ENCODE assay signal across 18 mouse cellular contexts in genomic region chr11:82032136-82032535, GRCm38 (mm10). TPM values are rescaled to one million over a fixed set of nuclear protein-coding genes. Genes with fewer than 3 reads are reported as not detected.
DNase-seq lines count a peak whose midpoint lies in the region; ATAC-seq and TF ChIP-seq lines count a peak whose summit lies in the region.
"Had no signal": no experiment of that assay in that cellular context is flagged by ENCODE, and none has a peak within 500 bp of the region (broad histone marks: within the 10 kb centered on the region; RNA-seq: fewer than 3 reads in every experiment).

No protein-coding gene starts in this region.

- ATAC-seq in heart, embryonic 11.5 days (replicated peaks; ENCODE audit: insufficient number of reproducible peaks, low FRiP score, low TSS enrichment), result no peak
- ATAC-seq in kidney, embryonic 15.5 days (replicated peaks; ENCODE audit: low FRiP score), result no peak
- ATAC-seq in heart, postnatal 0 days (ENCODE audit: insufficient read depth, low read depth), result no peak

- H3K9ac ChIP-seq in heart, embryonic 11.5 days (ENCODE audit: low read depth, low read length), result no peak overlapping the region
- H3K9ac ChIP-seq in kidney, embryonic 15.5 days, result no peak overlapping the region
- H3K9ac ChIP-seq in heart, postnatal 0 days (replicated peaks; ENCODE audit: low read depth, low read length), result no peak overlapping the region

- no peaks in the 10 kb centered on the region for H3K27me3 ChIP-seq in heart, embryonic 11.5 days (ENCODE audit: control insufficient read depth, insufficient read depth, low read length)
- no peaks in the 10 kb centered on the region for H3K27me3 ChIP-seq in kidney, embryonic 15.5 days
- H3K27me3 ChIP-seq in heart, postnatal 0 days (ENCODE audit: control insufficient read depth, insufficient read depth, low read length), result no peaks in the 10 kb centered on the region

- TF ChIP-seq EP300 in heart, postnatal 0 days (IDR thresholded peaks at IDR 0.05; ENCODE audit: low read depth), result no peak

- H3K9me3 ChIP-seq in heart, embryonic 11.5 days (replicated peaks; ENCODE audit: control insufficient read depth, low read length), result no peaks in the 10 kb centered on the region
- H3K9me3 ChIP-seq in kidney, embryonic 15.5 days (replicated peaks), result no peaks in the 10 kb centered on the region
- H3K9me3 ChIP-seq in heart, postnatal 0 days (replicated peaks; ENCODE audit: control insufficient read depth, low read length), result no peaks in the 10 kb centered on the region
- H3K9me3 ChIP-seq: forebrain, embryonic 10.5 days; hindbrain, embryonic 10.5 days; midbrain, embryonic 10.5 days had no signal

- peaks cover 12% of the 10 kb centered on the region for H3K4me1 ChIP-seq in heart, embryonic 11.5 days (ENCODE audit: control insufficient read depth, insufficient read depth, low read length)
- H3K4me1 ChIP-seq in kidney, embryonic 15.5 days, result peaks cover 20% of the 10 kb centered on the region; the same call in 1 of the 2 replicates
- 0 out of 2 replicates have a peak, but pooled peaks cover 4% of the 10 kb centered on the region for H3K4me1 ChIP-seq in heart, postnatal 0 days (ENCODE audit: control insufficient read depth, insufficient read depth)

- no peak overlapping the region for H3K4me3 ChIP-seq in heart, embryonic 11.5 days (ENCODE audit: low read depth, low read length)
- H3K4me3 ChIP-seq in kidney, embryonic 15.5 days (replicated peaks), result no peak overlapping the region
- no peak overlapping the region for H3K4me3 ChIP-seq in heart, postnatal 0 days (ENCODE audit: low read depth, low read length)
- H3K4me3 ChIP-seq: forebrain, embryonic 10.5 days; hindbrain, embryonic 10.5 days; left cerebral cortex, adult 2 months; midbrain, embryonic 10.5 days had no signal

- no peak for TF ChIP-seq CTCF in heart, postnatal 0 days (IDR thresholded peaks at IDR 0.05; ENCODE audit: low read depth)

- H3K36me3 ChIP-seq in heart, embryonic 11.5 days (ENCODE audit: control insufficient read depth, insufficient read depth, low read length), result no peaks in the 10 kb centered on the region
- no peaks in the 10 kb centered on the region for H3K36me3 ChIP-seq in kidney, embryonic 15.5 days
- no peaks in the 10 kb centered on the region for H3K36me3 ChIP-seq in heart, postnatal 0 days (replicated peaks; ENCODE audit: control insufficient read depth, insufficient read depth, low read length)
- H3K36me3 ChIP-seq: forebrain, embryonic 10.5 days; hindbrain, embryonic 10.5 days; midbrain, embryonic 10.5 days had no signal

- H3K4me2 ChIP-seq in heart, embryonic 11.5 days, result no peak overlapping the region
- H3K4me2 ChIP-seq in kidney, embryonic 15.5 days, result no peak overlapping the region
- no peak overlapping the region for H3K4me2 ChIP-seq in heart, postnatal 0 days (ENCODE audit: low read depth, low read length)

- peak overlapping the region; percentile 68 for H3K27ac ChIP-seq in heart, embryonic 11.5 days (ENCODE audit: low read depth, low read length)
- H3K27ac ChIP-seq in kidney, embryonic 15.5 days, result peak overlapping the region; percentile 64
- H3K27ac ChIP-seq in heart, postnatal 0 days (ENCODE audit: low read depth), result peak overlapping the region; percentile 39
- H3K27ac ChIP-seq: left cerebral cortex, adult 2 months had no signal

- DNase-seq in heart, adult 9 months (ENCODE audit: low spot score in 2 of 2), result no peak
- no peak for DNase-seq in kidney, adult 8-10 months
- peak; percentile 49 for DNase-seq in 3134 (ENCODE audit: extremely low read depth, insufficient read length, low spot score)
- DNase-seq in heart, postnatal 0 days (ENCODE audit: low spot score), result no peak
- no peak for DNase-seq in embryo, embryonic 11 days
- no peak for DNase-seq in natural killer cell, adult 2 months (ENCODE audit: low spot score in 2 of 2)
- DNase-seq: cerebellum, adult 18-20 months had no signal

RNA-seq across cellular contexts. Expression of gene Ccl2, which starts 3.2 kb away (rescaled TPM):
- polyA plus RNA-seq in heart, embryonic 11.5 days (2014; fragmentation: Nextera tagmentation; extraction: Ambion mirVana), result 6.8 and 8.2 TPM in 2 replicates
- polyA plus RNA-seq in kidney, embryonic 15.5 days (2015; fragmentation: Nextera tagmentation; extraction: Ambion mirVana), result 1.6 TPM in 2 replicates
- 7.2 and 11.7 TPM in 2 replicates for total RNA-seq in heart, postnatal 0 days (2014; rRNA removed; ENCODE audit: low replicate concordance)
- 8.0 and 11.5 TPM in 2 replicates for polyA plus RNA-seq in heart, postnatal 0 days (2015; fragmentation: Nextera tagmentation; extraction: Ambion mirVana)
- total RNA-seq: left cerebral cortex, adult 2 months had no signal

RNA-seq across cellular contexts. Expression of gene Gm17268, which starts 6.2 kb away (rescaled TPM):
- not detected in 2 replicates for polyA plus RNA-seq in heart, embryonic 11.5 days (2014; fragmentation: Nextera tagmentation; extraction: Ambion mirVana)
- not detected in 2 replicates for polyA plus RNA-seq in kidney, embryonic 15.5 days (2015; fragmentation: Nextera tagmentation; extraction: Ambion mirVana)
- total RNA-seq in heart, postnatal 0 days (2014; rRNA removed; ENCODE audit: low replicate concordance), result not detected in 2 replicates
- polyA plus RNA-seq in heart, postnatal 0 days (2015; fragmentation: Nextera tagmentation; extraction: Ambion mirVana), result not detected in 2 replicates
- total RNA-seq: adrenal gland, postnatal 36 days; left cerebral cortex, adult 2 months; MEL had no signal
- polyA plus RNA-seq: forebrain, embryonic 10.5 days; hindbrain, embryonic 10.5 days; large intestine, adult 2 months; liver, embryonic 16.5 days; midbrain, embryonic 10.5 days; testis, adult 2 months had no signal

RNA-seq across cellular contexts. Expression of gene Ccl7, which starts 13.4 kb away (rescaled TPM):
- polyA plus RNA-seq in heart, embryonic 11.5 days (2014; fragmentation: Nextera tagmentation; extraction: Ambion mirVana), result 2.0 and 2.8 TPM in 2 replicates
- 0.93 TPM in 2 replicates for polyA plus RNA-seq in kidney, embryonic 15.5 days (2015; fragmentation: Nextera tagmentation; extraction: Ambion mirVana)
- 0.53 and 7.3 TPM in 2 replicates for total RNA-seq in heart, postnatal 0 days (2014; rRNA removed; ENCODE audit: low replicate concordance)
- 2.8 and 3.2 TPM in 2 replicates for polyA plus RNA-seq in heart, postnatal 0 days (2015; fragmentation: Nextera tagmentation; extraction: Ambion mirVana)
- total RNA-seq: left cerebral cortex, adult 2 months; MEL had no signal
- polyA plus RNA-seq: hindbrain, embryonic 10.5 days; testis, adult 2 months had no signal

RNA-seq across cellular contexts. Expression of gene Ccl11, which starts 25.5 kb away (rescaled TPM):
- polyA plus RNA-seq in heart, embryonic 11.5 days (2014; fragmentation: Nextera tagmentation; extraction: Ambion mirVana), result not detected in 2 replicates
- 11.9 and 12.4 TPM in 2 replicates for polyA plus RNA-seq in kidney, embryonic 15.5 days (2015; fragmentation: Nextera tagmentation; extraction: Ambion mirVana)
- total RNA-seq in heart, postnatal 0 days (2014; rRNA removed; ENCODE audit: low replicate concordance), result not detected in 2 replicates
- polyA plus RNA-seq in heart, postnatal 0 days (2015; fragmentation: Nextera tagmentation; extraction: Ambion mirVana), result 0.18 and 0.20 TPM in 2 replicates
- total RNA-seq: MEL had no signal
- polyA plus RNA-seq: forebrain, embryonic 10.5 days; hindbrain, embryonic 10.5 days; midbrain, embryonic 10.5 days; testis, adult 2 months had no signal
